Mouse (Mus musculus) 416B (cell line): ENCODE measurements at regions not wholly inside any gene's neighbourhood (a gene's known extent, or its start where the extent isn't known, plus 50 kb on each side); places are given as distances from the start of the nearest gene placed in this dataset.

ENCODE experiments used
- DNase-seq: peaks from one replicate; pipeline ENCODE4 v3.0.0; 2011; ENCODE audit warnings: low read depth

DNA sequence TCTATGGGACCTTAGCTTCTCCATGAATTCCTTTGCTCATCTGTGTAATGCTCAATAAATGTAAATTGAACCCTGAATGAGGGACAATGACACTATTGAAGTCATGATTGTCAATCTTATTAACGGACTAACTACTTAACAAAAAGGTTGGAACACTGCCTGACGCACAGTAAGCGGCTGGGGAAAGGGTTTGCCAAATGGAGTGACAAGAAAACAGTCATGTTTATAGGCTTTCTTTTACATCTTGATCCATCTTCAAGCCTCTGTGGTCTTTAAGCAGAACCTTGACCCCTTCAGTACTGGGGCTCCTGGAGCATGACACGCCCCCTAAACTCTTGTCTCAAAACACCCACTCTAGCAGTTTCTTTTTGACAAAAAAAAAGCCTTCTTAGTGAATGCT is 1326.6 kb upstream of the A1bg start:
- no peak for DNase-seq

DNA sequence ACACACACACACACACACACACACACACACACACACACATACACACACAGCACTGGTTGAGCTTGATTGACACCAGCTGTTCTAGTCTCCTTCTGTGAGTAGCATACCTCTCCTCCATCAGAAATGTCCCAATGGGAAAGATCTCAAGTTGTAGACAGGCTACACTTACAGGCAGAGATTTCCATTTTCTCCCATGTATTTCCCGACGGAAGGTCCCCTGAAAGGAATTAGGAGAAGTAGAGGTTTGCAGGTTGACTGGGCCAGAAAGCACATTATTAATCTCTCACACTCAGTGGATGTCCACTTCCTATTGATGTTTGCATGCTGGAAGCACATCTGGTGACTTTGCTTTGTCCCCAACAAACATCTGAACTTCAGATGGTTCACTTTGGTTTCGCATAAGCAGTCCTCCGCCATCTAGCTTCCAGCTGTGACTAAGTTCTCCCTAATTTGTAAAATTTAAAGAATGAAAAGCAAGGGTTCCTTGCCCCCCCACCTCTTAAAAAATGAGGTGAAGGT is 1323.8 kb upstream of the A1bg start:
- DNase-seq = no peak

DNA sequence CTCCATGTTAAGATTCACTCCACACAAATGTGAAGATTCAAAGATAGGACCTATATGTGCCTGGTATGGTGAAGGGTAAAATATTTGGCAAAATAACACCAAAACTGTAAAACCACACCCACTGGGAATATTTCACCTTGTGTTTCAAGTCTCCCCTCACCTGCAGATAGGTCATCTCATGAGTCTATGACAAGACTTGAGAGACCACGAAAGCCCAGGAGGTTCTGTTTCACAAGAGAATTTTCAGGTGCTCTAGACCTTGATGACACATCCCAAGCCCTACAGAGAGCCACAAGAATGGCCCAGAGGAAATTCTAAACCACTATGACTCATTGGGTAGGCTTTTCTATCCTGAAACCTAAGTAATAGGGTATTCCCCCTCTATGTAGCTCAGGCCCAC is 1322.4 kb upstream of the A1bg start:
- peak; percentile 85 for DNase-seq

DNA sequence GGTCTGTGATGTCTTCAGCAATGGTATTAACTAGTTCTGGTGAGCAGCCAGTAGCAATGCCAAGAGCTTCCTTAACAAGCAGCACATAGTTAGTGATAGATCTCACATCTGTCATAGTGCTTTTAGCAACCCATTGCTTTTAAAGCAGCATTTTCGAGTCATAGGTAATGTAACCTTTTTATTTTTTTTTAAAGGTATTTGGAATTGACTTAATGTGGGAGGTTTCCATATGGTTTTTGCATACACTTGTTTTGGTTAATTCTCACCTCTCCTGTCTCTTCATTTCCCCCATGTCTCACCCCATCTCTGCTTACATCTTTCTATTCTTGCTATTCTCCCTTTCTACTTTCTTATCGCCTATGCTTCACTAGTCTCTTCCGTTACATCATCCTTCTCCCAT is 1322.0 kb upstream of the A1bg start:
- no peak for DNase-seq

DNA sequence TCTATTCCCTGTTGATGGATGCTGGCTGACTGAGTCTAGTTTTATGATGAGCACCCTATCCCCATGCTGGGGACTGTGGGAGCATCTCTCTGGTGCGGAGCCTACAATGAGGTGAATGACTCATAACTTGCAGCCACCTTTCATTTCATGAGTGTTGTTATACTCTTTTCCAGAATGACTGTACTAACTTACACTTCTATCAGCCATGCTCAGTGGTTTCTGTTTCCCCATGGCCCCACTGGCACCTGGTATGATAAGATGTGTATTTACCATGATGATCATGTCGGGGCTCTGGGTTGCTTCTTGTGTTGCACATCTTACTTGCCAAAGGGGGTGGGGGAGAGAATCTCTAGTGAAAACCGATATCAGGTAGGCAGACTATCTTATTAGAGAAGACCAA is 1317.2 kb upstream of the A1bg start:
- DNase-seq = no peak

DNA sequence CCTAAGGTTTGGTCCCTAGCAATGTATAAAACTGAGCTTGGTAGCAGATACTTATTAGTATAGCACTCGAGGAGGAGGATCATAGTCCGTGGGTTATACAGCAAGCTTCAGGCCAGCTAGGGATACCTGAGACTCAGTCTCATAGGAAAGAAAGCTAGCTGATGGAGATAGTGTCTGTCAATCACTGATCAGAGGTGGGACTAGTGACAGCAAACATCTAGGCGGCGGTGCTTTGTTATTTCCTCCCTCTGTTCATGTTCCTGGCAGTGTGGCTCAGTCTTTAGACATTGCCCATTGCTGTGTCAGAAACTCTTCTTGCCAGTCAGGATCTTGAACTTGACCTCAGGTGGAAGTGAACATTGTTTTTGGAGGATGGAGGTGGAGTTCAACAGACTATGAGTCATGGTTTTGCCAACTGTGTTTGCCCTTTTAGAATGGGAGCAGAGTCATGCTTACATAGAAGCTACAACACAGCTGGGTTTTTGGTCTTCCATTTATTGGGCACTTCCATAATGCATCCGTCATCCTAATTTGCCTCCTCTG is 1315.8 kb upstream of the A1bg start:
- DNase-seq = peak; percentile 54

DNA sequence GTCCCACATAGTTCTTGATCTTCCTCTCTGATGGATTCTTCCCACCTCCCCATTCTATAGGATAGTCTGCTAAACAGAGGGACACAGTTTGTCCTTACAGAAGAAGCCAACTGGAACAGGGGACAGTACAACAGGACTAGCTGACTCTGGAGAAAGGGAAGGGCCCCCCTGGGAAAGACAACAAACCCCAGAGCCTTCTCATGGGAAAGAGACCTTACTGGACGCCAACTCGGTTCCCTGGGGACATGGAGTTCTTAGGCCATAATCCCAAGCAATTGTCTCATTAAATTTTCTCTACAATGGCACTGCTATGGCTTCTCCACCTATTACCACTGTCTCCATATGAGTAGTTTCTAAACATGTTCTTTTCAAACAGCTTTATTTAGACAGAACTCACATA is 1313.2 kb upstream of the A1bg start:
- DNase-seq = no peak

DNA sequence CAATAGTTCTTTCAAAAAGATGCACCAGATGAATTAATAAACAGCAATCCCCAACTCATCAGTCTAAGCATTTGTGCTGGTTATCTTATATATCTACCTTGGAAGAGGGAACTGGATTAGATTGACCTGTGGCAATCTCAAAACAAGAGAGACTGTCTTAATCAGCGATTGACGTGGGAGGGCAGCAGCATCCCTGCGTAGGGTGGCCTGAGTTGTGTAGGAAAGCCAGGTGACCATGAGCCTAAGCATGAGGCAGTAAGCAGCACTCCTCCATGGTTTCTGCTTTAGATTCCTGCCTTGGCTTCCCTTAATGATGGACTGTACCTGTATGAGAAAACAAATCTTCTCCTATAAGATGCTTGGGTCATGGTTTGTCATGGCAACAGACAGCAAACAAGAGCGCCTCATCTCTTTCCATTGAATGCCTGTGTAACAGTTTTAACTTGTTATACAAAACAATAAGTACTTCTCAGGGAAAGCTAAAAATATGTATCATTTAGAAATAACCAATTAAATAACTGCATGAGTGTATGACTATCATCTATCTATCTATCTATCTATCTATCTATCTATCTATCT is 1311.5 kb upstream of the A1bg start:
- DNase-seq = no peak

DNA sequence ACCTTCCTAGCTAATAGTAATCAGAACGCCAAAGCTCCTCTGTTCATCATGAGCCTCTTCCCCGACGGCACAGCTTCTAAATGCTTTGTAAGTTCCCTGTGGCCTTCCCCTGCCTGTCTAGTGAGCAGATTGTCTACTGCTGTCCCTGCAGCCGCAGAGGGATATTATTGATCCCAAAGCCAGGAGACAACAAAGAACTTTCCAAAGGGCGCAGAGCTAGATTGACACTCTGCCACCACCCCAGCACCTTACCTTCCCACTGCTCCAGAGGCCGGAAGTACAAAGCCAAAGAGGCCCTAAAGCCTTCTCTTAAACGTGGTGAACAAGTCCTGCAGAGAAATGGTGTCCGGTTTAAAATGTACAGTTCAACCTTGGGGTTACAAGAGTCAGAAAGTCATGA is 1310.3 kb upstream of the A1bg start:
- DNase-seq = no peak

DNA sequence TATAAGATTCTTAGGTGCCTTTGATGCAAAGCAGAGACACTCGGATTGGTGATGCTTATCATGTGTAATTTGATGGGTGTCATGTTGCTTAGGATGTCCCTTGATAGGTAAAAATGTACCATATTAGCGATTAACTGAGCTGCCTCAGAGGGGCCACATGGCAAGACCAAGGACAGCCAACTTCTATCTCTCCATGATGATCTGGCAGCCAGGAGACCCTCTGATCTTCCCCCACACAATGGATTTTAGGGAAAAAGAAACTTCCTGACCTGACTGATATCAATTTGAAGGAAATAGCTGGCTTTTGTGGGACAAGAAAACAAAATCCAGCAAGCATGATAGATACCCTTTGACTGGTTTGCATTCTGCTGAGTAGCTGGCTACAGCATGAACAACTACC is 1308.9 kb upstream of the A1bg start:
- no peak for DNase-seq

DNA sequence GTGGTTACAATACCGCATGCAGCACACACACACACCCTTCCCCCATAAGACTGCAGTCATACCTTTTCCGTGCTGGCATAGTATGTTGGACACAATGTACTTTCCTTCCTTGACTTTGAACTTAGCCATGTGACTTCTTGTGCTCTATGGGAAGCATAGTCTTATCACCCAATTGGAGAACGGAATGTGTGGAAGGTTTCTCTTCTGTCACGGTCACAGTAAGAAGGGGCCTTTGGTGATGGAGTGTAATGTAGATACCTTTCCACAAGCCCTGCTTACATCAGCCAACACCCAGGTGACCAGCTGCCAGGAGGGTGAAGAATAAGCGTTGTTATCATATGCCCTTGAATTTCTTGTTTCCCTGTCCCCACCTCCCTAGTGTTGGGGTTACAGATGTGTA is 1308.0 kb upstream of the A1bg start:
- no peak for DNase-seq

DNA sequence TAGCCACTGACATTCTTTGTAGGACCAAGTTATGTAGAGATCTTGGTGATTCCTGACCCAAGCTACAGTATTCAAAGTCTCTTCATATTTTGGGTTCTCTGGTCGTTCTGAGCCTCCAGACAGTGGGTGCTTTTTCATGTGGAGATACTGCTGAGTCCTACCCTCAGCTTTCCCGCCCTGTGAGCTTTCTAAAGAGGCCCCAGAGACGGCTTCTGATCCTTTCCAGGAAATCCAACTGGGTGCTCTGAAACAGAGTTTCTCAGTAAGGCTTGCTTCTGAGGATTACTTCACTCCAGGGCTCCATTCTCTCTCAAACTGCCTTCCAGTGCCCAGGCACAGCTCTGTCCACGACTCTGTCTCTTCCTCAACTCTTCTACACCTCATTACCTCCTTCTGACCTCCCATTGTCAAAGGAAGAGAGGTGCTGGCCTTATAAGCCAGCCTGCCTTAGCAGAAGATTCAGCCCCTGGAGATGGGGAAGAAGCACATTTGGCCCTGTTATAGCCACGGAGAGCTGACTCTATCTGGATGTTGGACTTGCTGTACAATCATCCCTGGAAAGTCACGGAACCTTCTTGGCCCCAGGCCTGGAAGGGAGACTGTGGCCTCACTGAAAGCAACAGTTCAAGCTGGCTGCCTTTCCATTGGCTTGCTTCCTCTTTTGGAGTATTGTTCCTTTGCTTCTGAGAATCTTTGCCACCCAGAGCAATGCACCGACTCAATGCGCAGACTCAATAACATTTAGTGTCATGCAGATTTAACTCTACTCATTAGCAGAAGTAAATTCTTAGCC is 1306.9 kb upstream of the A1bg start:
- no peak for DNase-seq

DNA sequence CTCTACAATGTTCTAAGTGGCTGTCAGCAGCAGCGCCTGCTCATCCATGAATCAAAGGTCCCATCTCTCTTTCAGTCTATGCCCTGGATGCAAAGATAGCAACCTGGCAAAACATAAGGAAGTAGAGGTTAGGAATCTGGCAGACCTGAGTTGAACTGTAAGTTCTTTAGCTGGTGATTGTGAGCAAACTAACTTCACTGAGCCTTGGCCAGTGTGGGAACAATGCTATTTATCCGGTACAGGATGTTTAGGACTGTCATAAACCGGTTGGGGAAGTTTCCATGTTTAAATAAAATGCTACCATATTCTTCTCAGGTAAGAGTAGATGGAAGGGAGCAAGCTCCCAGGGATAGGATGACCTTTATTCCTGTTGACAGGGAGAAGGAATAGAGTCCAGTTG is 1306.2 kb upstream of the A1bg start:
- no peak for DNase-seq

DNA sequence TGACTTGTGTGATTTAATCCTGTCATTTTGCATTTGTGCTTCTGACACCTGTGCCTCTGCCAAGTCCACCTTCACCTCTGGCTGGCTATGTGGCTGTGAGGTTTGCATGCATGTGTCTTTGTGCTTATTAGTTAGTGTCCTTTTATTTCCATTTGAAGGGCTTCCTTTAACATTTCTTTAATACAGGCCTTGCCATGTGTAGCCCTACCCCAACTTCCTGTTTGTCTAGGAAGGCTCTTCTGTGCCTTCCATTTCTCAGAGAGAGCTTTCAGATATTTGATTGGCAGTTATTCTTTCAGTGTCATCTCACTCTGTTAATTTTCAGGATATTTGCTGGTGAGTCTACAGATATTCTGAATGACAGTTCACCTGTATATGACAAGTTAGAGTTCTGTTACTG is 1302.0 kb upstream of the A1bg start:
- DNase-seq = no peak

DNA sequence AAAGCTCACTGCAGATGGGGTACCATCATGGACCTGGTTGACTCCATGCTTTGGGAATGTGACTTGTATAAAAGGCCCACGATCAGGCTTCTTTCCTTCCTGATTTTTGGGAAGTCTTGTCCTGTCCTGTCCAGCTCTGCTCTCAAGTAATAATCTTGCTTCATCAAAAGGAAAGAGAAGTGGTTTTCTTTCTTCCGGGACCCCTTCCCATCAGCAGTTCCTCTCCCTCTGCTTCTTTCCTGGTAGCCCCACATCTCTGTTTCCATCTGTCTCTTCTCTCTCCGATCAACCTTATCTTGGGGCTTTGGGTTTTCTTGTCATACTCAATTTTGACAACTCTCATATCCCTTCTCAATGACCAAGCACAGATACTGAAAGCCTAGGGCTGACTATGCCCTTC is 1301.4 kb upstream of the A1bg start:
- DNase-seq = no peak

DNA sequence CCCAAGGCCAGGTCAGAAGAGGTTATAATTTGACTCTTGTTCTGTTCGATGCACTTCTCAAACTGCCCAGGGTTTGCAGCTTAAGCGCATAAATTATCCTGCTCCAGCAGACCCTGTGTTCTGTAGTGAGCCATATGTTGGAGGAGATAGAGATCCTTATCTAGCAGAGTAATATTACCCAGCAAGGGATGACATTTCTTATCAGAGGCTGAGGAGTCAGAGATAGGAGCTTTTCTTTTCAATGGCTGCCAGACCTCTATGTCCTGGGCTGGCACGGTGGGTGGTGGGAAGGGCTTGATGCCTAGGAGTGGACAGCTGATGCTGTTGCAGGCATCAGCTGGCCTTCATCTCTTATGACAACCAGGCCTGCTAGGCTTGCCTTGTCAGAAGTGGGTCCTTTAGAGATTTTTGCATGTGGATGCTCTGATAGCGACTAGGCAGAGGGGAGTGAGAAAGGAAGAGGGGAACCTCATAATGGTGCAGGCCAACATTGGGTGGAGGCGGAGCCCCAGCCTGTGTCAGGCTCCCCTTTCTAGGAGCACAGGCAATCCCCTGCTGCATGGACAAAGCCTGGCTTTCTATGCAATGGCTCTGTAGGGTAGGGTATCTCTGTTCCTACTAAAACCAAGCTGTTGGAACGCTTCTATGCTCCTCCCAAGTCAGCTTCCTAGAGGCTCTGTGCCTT is 1300.5 kb upstream of the A1bg start:
- no peak for DNase-seq

DNA sequence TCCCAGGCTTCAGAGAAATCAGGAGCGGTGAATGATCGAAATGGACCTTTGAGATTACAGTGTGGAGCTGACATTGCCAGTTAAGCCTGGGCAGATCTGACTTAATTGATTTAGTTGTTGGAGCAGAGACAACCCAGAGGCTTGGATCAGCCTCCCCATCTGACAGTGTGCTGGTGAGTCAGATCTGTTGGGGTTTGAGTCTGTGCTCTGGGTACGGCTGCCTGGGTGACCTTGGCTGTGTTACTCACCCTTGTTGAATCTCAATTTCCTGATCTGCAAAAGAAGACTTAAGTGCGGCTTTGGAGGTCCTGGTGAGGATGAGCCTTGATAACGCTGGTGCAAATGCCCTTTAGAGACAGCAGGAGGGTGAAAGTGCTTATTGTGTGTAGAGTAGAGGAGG is 1299.9 kb upstream of the A1bg start:
- DNase-seq = peak; percentile 87

DNA sequence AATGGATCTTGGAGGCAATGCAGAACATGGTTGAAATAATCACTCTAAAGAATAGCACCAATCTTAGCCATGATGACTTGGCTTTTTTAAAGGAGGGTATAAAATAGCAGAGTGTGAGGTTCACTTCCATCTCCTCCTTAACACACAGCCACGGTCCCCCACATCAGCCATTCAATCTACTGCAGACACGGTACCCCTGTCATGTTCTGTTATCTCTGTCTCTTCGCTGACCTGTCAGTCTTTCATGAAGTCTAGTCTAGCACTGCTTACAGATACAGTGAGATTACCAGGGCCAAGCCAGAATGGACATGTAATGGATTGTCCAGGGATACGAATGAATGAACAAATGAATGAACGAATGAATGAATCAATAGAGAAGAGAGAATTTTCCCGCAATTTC is 1299.4 kb upstream of the A1bg start:
- no peak for DNase-seq

DNA sequence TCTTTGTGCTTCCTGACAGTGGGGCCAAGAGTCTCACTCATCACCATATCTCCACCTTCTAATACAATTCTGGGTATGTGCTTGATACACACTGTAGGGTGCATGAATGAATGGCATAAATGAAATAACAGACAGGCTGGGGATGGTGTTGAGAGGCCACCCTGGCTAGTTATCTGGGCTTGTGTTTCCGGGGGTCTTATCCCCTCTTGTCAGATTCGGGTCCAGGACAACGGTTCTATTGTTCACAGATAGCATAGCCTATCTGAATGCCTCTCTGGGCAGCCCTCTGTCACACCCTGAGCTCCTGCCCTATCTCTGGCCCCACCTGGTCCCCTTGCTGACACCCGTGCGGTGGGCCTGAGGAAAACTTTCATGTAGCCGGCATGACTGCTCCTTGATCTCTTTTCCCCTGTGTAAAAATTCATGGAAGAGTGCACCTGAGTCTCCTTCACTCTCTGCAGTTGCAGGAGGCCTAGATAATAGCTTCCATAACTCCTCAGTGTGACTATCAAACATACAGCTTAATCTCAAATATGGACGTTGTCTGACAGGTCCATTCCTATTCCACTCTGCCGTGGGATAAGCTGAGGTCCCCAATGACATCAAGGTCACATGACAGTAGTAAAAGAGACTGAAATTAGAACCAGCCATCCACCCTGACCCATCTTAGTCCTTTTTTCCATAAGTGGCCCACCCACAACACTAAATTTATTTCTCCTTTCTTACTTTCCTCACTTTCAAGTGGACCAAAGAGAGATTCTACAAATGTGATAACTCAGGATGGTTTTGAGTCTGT is 1298.4 kb upstream of the A1bg start:
- no peak for DNase-seq

DNA sequence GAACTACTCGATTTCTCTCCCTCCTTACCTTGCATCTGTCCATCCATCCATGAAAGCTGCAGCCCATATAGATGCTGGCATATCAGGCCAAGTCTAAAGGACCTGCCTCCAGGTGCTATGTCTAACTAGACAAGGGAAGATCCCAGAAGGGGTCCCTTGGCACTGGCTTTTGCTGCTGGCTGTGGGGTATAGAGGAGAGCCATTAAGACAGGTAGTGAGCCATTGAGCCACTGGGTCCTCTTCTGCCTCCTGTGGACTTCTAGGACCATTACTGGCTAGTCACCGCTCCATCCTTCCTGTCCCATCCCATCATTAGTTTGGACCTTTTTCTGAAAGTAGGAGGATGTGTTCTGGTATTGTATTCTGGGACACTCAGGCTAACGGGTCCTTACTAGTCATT is 1297.8 kb upstream of the A1bg start:
- no peak for DNase-seq

DNA sequence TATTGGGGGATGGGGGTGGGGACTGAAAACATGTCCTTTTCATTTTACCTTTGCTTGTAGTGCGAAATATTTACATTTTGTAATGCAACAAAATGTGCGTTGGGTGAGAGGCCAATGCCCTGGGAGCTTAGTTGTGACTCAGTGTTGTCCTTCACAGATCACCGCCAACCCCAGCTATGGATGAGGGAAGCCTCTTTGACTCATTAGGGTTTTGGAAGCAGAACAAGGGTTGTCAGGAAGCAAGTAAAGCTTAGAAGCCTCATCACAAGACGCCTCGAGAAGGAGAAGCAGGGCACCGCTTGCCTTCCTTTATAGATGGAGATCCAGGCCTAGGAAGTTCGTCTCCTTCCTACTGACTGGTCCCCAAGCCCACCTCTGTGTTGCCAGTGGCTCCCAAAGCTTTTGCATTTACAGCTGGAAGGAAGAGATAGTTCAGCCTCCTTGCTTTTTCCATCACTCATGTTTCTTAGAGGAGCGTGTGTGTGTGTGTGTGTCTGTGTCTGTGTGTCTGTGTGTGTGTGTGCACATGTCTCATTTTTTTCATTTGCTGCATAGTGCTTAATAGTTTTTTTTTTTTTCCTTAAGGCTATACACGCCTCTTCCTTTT is 1297.2 kb upstream of the A1bg start:
- no peak for DNase-seq
